Mouse (Mus musculus): Measurements from ENCODE around the gene Neurod2.

DNA sequence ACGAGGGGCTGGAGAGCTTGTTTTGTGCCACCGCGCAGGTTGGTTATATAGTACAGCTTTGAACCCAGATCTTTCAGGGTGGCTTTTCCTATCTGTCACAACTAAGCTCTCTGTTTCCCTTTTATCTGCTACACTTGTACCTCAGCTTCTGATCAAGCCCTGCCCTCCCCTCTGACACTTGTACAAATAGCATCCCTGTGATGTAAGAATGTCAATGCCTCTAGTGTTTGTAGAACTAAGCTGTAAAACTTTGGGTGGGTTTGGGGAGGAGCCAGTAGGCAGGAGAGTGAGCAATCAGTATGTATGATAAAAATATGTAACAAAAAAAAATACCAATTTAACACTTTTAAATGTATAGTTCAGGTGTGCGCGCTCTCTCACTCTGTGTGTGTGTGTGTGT lies 35.0 kb upstream of the Neurod2 start:
- TF ChIP-seq POLR2A (IDR thresholded peaks at IDR 0.05; ENCODE audit: control insufficient read depth, low read depth, low read length): no peak
- TF ChIP-seq CTCF (IDR thresholded peaks at IDR 0.05; ENCODE audit: control insufficient read depth, insufficient read depth, insufficient replicate concordance, low read depth, low read length): no peak
